Mouse (Mus musculus): ENCODE results near the gene Olfr1215. TPM values are rescaled to one million over a fixed set of nuclear protein-coding genes. Genes with fewer than 3 reads are reported as not detected.
"Not testable (repeated sequence)": the region's sequence is repeated elsewhere in the genome, so short reads cannot be mapped to it uniquely, and the experiment has no call there.

Gene Olfr1215
- not detected in 2 replicates for polyA plus RNA-seq (2015; fragmentation: Nextera tagmentation; extraction: Ambion mirVana)

GRCm38 (mm10) chr2:89006873-89007272, at the start of gene Olfr1215:
Olfr1215 (minus strand) TSS chr2:89006973.
- WGBS = 72% methylated on average over 2 of the region's 2 CpGs
- no peaks in the 10 kb centered on the region for H3K9me3 ChIP-seq (ENCODE audit: control insufficient read depth, low read length)
- H3K27ac ChIP-seq (ENCODE audit: low read length) = no peak within 1 kb of the TSS
- ATAC-seq = no peak
- H3K4me2 ChIP-seq (ENCODE audit: low read length) = no peak within 1 kb of the TSS
- no peaks in the 10 kb centered on the region for H3K4me1 ChIP-seq (replicated peaks; ENCODE audit: control insufficient read depth, insufficient read depth, low read length)
- no peak within 1 kb of the TSS for H3K4me3 ChIP-seq (replicated peaks; ENCODE audit: low read length)
- no peaks in the 10 kb centered on the region for H3K27me3 ChIP-seq (replicated peaks; ENCODE audit: control insufficient read depth, insufficient read depth, low read length)
- H3K36me3 ChIP-seq (ENCODE audit: control insufficient read depth, insufficient read depth) = no peaks in the 10 kb centered on the region
- no peak within 1 kb of the TSS for H3K9ac ChIP-seq (replicated peaks; ENCODE audit: low read depth, low read length)

GRCm38 (mm10) chr2:89031965-89032364, 25.2 kb upstream of the Olfr1215 start, which contains the start of gene Olfr1217:
Olfr1217 (minus strand) TSS chr2:89032065.
- H3K4me1 ChIP-seq (replicated peaks; ENCODE audit: control insufficient read depth, insufficient read depth, low read length) = no peaks in the 10 kb centered on the region
- H3K9ac ChIP-seq (replicated peaks; ENCODE audit: low read depth, low read length) = no peak within 1 kb of the TSS
- H3K27me3 ChIP-seq (replicated peaks; ENCODE audit: control insufficient read depth, insufficient read depth, low read length) = no peaks in the 10 kb centered on the region
- no peak within 1 kb of the TSS for H3K4me3 ChIP-seq (replicated peaks; ENCODE audit: low read length)
- ATAC-seq = no peak
- no peak within 1 kb of the TSS for H3K4me2 ChIP-seq (ENCODE audit: low read length)
- 67% methylated on average over 2 of the region's 2 CpGs for WGBS
- no peaks in the 10 kb centered on the region for H3K9me3 ChIP-seq (ENCODE audit: control insufficient read depth, low read length)
- no peak within 1 kb of the TSS for H3K27ac ChIP-seq (ENCODE audit: low read length)
- H3K36me3 ChIP-seq (ENCODE audit: control insufficient read depth, insufficient read depth) = no peaks in the 10 kb centered on the region

- WGBS = 74% methylated on average over 3 of the region's 3 CpGs
- H3K9ac ChIP-seq (replicated peaks; ENCODE audit: low read depth, low read length); H3K9me3 ChIP-seq (ENCODE audit: control insufficient read depth, low read length); H3K27ac ChIP-seq (ENCODE audit: low read length); ATAC-seq; H3K4me1 ChIP-seq (replicated peaks; ENCODE audit: control insufficient read depth, insufficient read depth, low read length); H3K36me3 ChIP-seq (ENCODE audit: control insufficient read depth, insufficient read depth); H3K4me2 ChIP-seq (ENCODE audit: low read length); H3K27me3 ChIP-seq (replicated peaks; ENCODE audit: control insufficient read depth, insufficient read depth, low read length); H3K4me3 ChIP-seq (replicated peaks; ENCODE audit: low read length): not testable (repeated sequence)
Observed at GRCm38 (mm10) chr2:89021436-89021835, 14.7 kb upstream of the Olfr1215 start.

GRCm38 (mm10) chr2:89018240-89018639, 11.5 kb upstream of the Olfr1215 start, which contains the start of gene Olfr1216:
Olfr1216 (minus strand) TSS chr2:89018340.
- no peak for ATAC-seq
- H3K36me3 ChIP-seq (ENCODE audit: control insufficient read depth, insufficient read depth) = no peaks in the 10 kb centered on the region
- 82% methylated on average over 1 of the region's 1 CpGs for WGBS

GRCm38 (mm10) chr2:88992553-88992952, 14.2 kb downstream of the Olfr1215 start, which contains the start of gene Olfr1214:
Olfr1214 (minus strand) TSS chr2:88992653.
- H3K27ac ChIP-seq (ENCODE audit: low read length) = no peak within 1 kb of the TSS
- ATAC-seq = no peak
- H3K36me3 ChIP-seq (ENCODE audit: control insufficient read depth, insufficient read depth) = no peaks in the 10 kb centered on the region
- H3K4me2 ChIP-seq (ENCODE audit: low read length) = no peak within 1 kb of the TSS
- H3K9ac ChIP-seq (replicated peaks; ENCODE audit: low read depth, low read length) = no peak within 1 kb of the TSS
- no peaks in the 10 kb centered on the region for H3K27me3 ChIP-seq (replicated peaks; ENCODE audit: control insufficient read depth, insufficient read depth, low read length)
- 88% methylated on average over 1 of the region's 1 CpGs for WGBS
- H3K4me3 ChIP-seq (replicated peaks; ENCODE audit: low read length) = no peak within 1 kb of the TSS
- H3K4me1 ChIP-seq (replicated peaks; ENCODE audit: control insufficient read depth, insufficient read depth, low read length) = no peaks in the 10 kb centered on the region
- no peaks in the 10 kb centered on the region for H3K9me3 ChIP-seq (ENCODE audit: control insufficient read depth, low read length)

More at GRCm38 (mm10) chr2:89018240-89018639, 11.5 kb upstream of the Olfr1215 start, which contains the start of gene Olfr1216:
- Histone ChIP-seq H3K27me3 (replicated peaks; ENCODE audit: control insufficient read depth, insufficient read depth, low read length) (no peaks in the 10 kb centered on the region), H3K4me1 (replicated peaks; ENCODE audit: control insufficient read depth, insufficient read depth, low read length) (no peaks in the 10 kb centered on the region), H3K9ac (replicated peaks; ENCODE audit: low read depth, low read length) (no peak within 1 kb of the TSS), H3K9me3 (ENCODE audit: control insufficient read depth, low read length) (no peaks in the 10 kb centered on the region), H3K4me3 (replicated peaks; ENCODE audit: low read length) (no peak within 1 kb of the TSS), H3K27ac (ENCODE audit: low read length) (no peak within 1 kb of the TSS), H3K4me2 (ENCODE audit: low read length) (no peak within 1 kb of the TSS)

GRCm38 (mm10) chr2:88980181-88980580, 26.6 kb downstream of the Olfr1215 start, which contains the start of gene Gm13762:
Gm13762 (minus strand) TSS chr2:88980281.
- Histone ChIP-seq H3K4me3 (replicated peaks; ENCODE audit: low read length) (no peak within 1 kb of the TSS), H3K9ac (replicated peaks; ENCODE audit: low read depth, low read length) (no peak within 1 kb of the TSS), H3K27ac (ENCODE audit: low read length) (no peak within 1 kb of the TSS), H3K27me3 (replicated peaks; ENCODE audit: control insufficient read depth, insufficient read depth, low read length) (no peaks in the 10 kb centered on the region), H3K4me2 (ENCODE audit: low read length) (no peak within 1 kb of the TSS), H3K4me1 (replicated peaks; ENCODE audit: control insufficient read depth, insufficient read depth, low read length) (no peaks in the 10 kb centered on the region), H3K36me3 (ENCODE audit: control insufficient read depth, insufficient read depth) (no peaks in the 10 kb centered on the region), H3K9me3 (ENCODE audit: control insufficient read depth, low read length) (no peaks in the 10 kb centered on the region)
- WGBS = 88% methylated on average over 1 of the region's 1 CpGs
- ATAC-seq = no peak

- Histone ChIP-seq H3K9ac (replicated peaks; ENCODE audit: low read depth, low read length) (no peak within 1 kb of the TSS), H3K4me2 (ENCODE audit: low read length) (no peak within 1 kb of the TSS), H3K27ac (ENCODE audit: low read length) (no peak within 1 kb of the TSS), H3K4me3 (replicated peaks; ENCODE audit: low read length) (no peak within 1 kb of the TSS), H3K9me3 (ENCODE audit: control insufficient read depth, low read length) (no peaks in the 10 kb centered on the region), H3K27me3 (replicated peaks; ENCODE audit: control insufficient read depth, insufficient read depth, low read length) (no peaks in the 10 kb centered on the region), H3K4me1 (replicated peaks; ENCODE audit: control insufficient read depth, insufficient read depth, low read length) (no peaks in the 10 kb centered on the region), H3K36me3 (ENCODE audit: control insufficient read depth, insufficient read depth) (no peaks in the 10 kb centered on the region)
- ATAC-seq = no peak
Observed at GRCm38 (mm10) chr2:88953669-88954068, 53.1 kb downstream of the Olfr1215 start, which contains the start of gene Olfr1212. Olfr1212 (plus strand) TSS chr2:88953969.

Other genes with a start within 250 kb of the Olfr1215 start
- gene Olfr1199, start 246.5 kb downstream of the Olfr1215 start, polyA plus RNA-seq (2015; fragmentation: Nextera tagmentation; extraction: Ambion mirVana) = not detected in 2 replicates
- gene Olfr1200, start 236.5 kb downstream of the Olfr1215 start, polyA plus RNA-seq (2015; fragmentation: Nextera tagmentation; extraction: Ambion mirVana) = not detected in 2 replicates
- gene Olfr1201, start 213.9 kb downstream of the Olfr1215 start, polyA plus RNA-seq (2015; fragmentation: Nextera tagmentation; extraction: Ambion mirVana) = not detected in 2 replicates
- gene Olfr1202, start 192.5 kb downstream of the Olfr1215 start, polyA plus RNA-seq (2015; fragmentation: Nextera tagmentation; extraction: Ambion mirVana) = not detected in 2 replicates
- gene Olfr1205, start 177.2 kb downstream of the Olfr1215 start, polyA plus RNA-seq (2015; fragmentation: Nextera tagmentation; extraction: Ambion mirVana) = not detected in 2 replicates
- not detected in 2 replicates for gene Olfr1204, start 157.7 kb downstream of the Olfr1215 start, polyA plus RNA-seq (2015; fragmentation: Nextera tagmentation; extraction: Ambion mirVana)
- not detected in 2 replicates for gene Olfr1206, start 143.7 kb downstream of the Olfr1215 start, polyA plus RNA-seq (2015; fragmentation: Nextera tagmentation; extraction: Ambion mirVana)
- gene Olfr1208, start 104.7 kb downstream of the Olfr1215 start, polyA plus RNA-seq (2015; fragmentation: Nextera tagmentation; extraction: Ambion mirVana) = not detected in 2 replicates
- gene Olfr1209, start 91.8 kb downstream of the Olfr1215 start, polyA plus RNA-seq (2015; fragmentation: Nextera tagmentation; extraction: Ambion mirVana) = not detected in 2 replicates
- gene Olfr1211, start 68.9 kb downstream of the Olfr1215 start, polyA plus RNA-seq (2015; fragmentation: Nextera tagmentation; extraction: Ambion mirVana) = not detected in 2 replicates
- not detected in 2 replicates for gene Olfr1212, start 53.0 kb downstream of the Olfr1215 start, polyA plus RNA-seq (2015; fragmentation: Nextera tagmentation; extraction: Ambion mirVana)
- not detected in 2 replicates for gene Gm13762, start 26.7 kb downstream of the Olfr1215 start, polyA plus RNA-seq (2015; fragmentation: Nextera tagmentation; extraction: Ambion mirVana)
- gene Olfr1214, start 14.3 kb downstream of the Olfr1215 start, polyA plus RNA-seq (2015; fragmentation: Nextera tagmentation; extraction: Ambion mirVana) = not detected in 2 replicates
- gene Olfr1216, start 11.4 kb upstream of the Olfr1215 start, polyA plus RNA-seq (2015; fragmentation: Nextera tagmentation; extraction: Ambion mirVana) = not detected in 2 replicates
- gene Olfr1217, start 25.1 kb upstream of the Olfr1215 start, polyA plus RNA-seq (2015; fragmentation: Nextera tagmentation; extraction: Ambion mirVana) = not detected in 2 replicates
- gene Olfr1218, start 54.2 kb upstream of the Olfr1215 start, polyA plus RNA-seq (2015; fragmentation: Nextera tagmentation; extraction: Ambion mirVana) = not detected in 2 replicates
- not detected in 2 replicates for gene Olfr1219, start 76.5 kb upstream of the Olfr1215 start, polyA plus RNA-seq (2015; fragmentation: Nextera tagmentation; extraction: Ambion mirVana)
- not detected in 2 replicates for gene Olfr1220, start 99.9 kb upstream of the Olfr1215 start, polyA plus RNA-seq (2015; fragmentation: Nextera tagmentation; extraction: Ambion mirVana)
- not detected in 2 replicates for gene Olfr1221, start 110.3 kb upstream of the Olfr1215 start, polyA plus RNA-seq (2015; fragmentation: Nextera tagmentation; extraction: Ambion mirVana)
- gene Olfr1222, start 126.1 kb upstream of the Olfr1215 start, polyA plus RNA-seq (2015; fragmentation: Nextera tagmentation; extraction: Ambion mirVana) = not detected in 2 replicates
- gene Olfr1223, start 144.6 kb upstream of the Olfr1215 start, polyA plus RNA-seq (2015; fragmentation: Nextera tagmentation; extraction: Ambion mirVana) = not detected in 2 replicates
- gene Olfr1224-ps1, start 157.1 kb upstream of the Olfr1215 start, polyA plus RNA-seq (2015; fragmentation: Nextera tagmentation; extraction: Ambion mirVana) = not detected in 2 replicates
- not detected in 2 replicates for gene Olfr1225, start 167.7 kb upstream of the Olfr1215 start, polyA plus RNA-seq (2015; fragmentation: Nextera tagmentation; extraction: Ambion mirVana)
- gene Olfr1226, start 193.1 kb upstream of the Olfr1215 start, polyA plus RNA-seq (2015; fragmentation: Nextera tagmentation; extraction: Ambion mirVana) = not detected in 2 replicates
- not detected in 2 replicates for gene Olfr1228, start 247.1 kb upstream of the Olfr1215 start, polyA plus RNA-seq (2015; fragmentation: Nextera tagmentation; extraction: Ambion mirVana)

Measured in forebrain, embryonic 16.5 days (tissue).